Mouse (Mus musculus) megakaryocyte progenitor cell, adult 5-6 weeks (primary cell): ENCODE measurements around the gene Twf2. TPM values are rescaled to one million over a fixed set of nuclear protein-coding genes. Genes with fewer than 3 reads are reported as not detected.
A peak's percentile ranks its signal among the peaks of the same experiment; 100 is the strongest.

ENCODE experiments used
- ATAC-seq: replicated peaks from 2 replicates; pipeline ENCODE4 v1.8.0; 2016; ENCODE audit warnings: mild to moderate bottlenecking, moderate TSS enrichment, inconsistent platforms; ENCODE audit not compliant: poor library complexity
- total RNA-seq, 2 experiments: library from RNA; stranded (forward) in 1 of 2; stranded (reverse) in 1 of 2; fragments of 157-497, 149-512 nt in 1 of 2; fragments of 200-1000 nt in 1 of 2; gene quantifications; 2 replicates each; pipeline versions ENCODE4 v1.2.3 to v1.2.4; 2015 to 2017

Gene Twf2
- total RNA-seq, 2 experiments from 2014 or later: 45.1 to 80.6 TPM

DNA sequence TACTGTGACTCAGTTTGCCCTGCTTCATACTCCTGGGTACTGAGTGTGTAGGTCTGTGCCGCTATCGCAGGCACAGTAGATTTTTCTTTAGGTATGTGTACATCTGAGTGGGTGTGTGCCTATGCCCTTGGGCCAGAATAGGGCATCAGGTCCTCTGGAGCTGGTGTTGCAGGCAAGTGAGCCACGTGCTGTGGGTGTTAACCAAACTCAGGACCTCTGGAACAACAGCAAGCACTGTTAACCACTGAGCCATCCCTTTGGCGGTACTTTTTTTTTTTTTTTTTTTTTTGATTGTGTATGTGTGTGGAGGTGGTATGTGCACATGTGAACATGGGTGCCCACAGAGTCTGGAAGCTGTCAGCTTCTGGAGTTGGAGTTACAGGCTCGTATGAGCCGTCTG is 25.1 kb upstream of the Twf2 start:
- no peak for ATAC-seq

GRCm38 (mm10) chr9:106179454-106179853 is 23.5 kb upstream of the Twf2 start:
- ATAC-seq: no peak

GRCm38 (mm10) chr9:106179964-106180363 is 22.9 kb upstream of the Twf2 start:
- no peak for ATAC-seq

- no peak for ATAC-seq
Observed at GRCm38 (mm10) chr9:106182146-106182545, 20.8 kb upstream of the Twf2 start.

DNA sequence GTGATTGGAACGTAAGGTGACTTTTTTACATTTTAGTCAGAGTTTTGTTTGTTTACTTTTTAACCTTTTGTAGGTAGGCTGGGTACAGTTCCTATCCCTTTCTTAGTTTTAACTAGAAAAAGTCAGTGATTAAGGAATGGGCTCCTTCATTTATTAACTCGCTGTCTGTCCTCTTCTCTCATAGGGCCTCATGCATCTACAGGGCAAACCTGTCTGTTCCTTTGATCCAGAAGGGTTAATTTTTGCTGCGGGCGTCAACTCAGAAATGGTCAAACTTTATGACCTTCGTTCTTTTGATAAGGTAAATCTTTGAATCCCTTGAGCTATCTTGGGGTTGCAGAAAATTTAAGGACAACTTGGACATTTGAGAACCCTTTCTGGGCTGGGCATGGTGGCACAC is 18.9 kb upstream of the Twf2 start:
- no peak for ATAC-seq

GRCm38 (mm10) chr9:106191355-106191754 is 11.6 kb upstream of the Twf2 start:
- no peak for ATAC-seq

DNA sequence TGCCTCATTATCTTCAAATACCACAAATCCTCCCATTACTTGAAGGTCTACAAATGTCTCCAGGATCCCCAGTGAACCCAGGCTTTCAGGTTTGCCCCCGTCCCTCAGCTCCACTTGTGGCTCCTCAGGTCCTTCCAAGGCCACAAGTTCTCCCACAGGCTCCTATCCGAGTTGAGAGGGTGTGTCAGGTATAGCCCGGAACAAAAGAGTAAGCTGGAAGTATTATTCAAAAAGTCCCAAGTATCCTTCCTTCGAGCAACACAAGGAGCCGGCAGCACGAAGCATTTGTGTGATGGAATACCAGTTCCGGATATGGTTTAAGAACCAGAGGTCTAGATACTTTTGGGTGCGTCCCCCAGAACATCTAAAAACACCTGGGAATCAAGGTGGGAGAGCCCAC is 10.9 kb upstream of the Twf2 start:
- no peak for ATAC-seq

DNA sequence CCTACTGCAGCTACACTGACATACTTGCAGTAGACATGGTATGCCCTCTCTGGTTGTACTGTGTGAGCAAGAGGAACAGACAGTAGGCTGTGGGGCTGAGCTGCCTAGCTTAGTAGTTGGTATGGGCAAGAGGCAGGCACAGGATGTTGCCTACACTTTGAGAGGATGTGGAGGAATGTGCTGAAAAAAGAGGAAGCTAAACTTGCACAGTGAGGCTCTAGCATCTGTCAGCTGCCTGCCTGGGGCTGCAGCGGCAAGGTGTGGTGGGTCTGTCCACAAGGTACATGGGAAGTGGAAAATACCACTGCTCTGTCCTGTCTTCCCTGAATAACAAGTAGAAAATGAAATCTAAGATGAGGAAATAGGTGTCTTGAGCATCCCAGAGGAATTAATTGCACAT is 9.9 kb upstream of the Twf2 start:
- peak; percentile 90 for ATAC-seq

- no peak for ATAC-seq
Observed at GRCm38 (mm10) chr9:106193930-106194807, 8.7 kb upstream of the Twf2 start.

- ATAC-seq: no peak
Observed at GRCm38 (mm10) chr9:106195693-106196092, 7.2 kb upstream of the Twf2 start.

DNA sequence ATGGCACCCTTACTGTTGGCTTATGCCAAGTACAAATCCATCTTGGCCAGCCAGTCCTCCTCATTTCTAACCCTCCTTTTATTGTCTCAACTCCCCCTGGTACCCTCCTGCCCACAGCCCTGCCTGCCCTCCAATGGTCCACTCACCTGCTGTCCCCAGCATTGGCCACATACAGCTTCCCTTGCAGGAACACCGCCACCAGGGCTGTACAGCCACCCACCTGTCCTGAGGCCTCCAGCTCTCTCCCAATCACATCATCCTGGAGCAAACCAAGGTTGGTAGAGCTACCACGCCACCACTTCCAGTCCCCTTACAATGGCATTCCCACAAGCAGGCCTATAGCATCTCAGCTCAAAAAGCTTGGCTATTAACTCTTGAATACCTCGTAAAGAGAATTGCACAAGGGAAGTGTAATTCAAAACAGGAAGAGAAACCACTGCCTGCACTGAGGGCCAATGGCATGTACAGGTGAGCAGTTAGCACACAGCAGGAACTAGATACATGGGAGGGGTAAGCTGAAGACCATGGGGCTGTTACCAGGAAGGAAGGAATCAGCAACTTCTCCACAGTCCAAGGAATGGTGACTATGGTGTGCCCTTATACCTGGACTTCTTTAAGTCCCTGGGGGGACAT is 5.7 kb upstream of the Twf2 start:
- peak; percentile 21; the same call in 1 of the 2 replicates for ATAC-seq

DNA sequence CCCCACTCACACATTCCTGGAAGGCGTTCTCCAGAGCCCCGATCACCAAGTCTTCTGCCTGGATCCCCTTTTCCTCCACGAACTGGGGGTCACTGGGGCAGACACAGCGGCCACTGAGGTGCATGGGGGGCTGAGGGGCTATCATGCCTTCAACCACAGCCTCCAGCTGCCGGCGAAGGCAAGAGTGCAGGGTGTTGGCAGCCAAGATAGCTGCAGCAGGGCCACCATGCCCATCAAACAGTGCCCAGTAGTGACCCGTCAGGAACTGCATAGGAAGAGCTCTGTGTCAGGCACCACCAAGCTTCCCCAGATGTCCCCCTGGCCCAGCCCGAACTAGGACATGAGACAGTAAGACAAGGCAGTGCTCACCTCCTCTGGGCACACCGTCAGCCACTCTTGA is 5.2 kb upstream of the Twf2 start:
- ATAC-seq: no peak

DNA sequence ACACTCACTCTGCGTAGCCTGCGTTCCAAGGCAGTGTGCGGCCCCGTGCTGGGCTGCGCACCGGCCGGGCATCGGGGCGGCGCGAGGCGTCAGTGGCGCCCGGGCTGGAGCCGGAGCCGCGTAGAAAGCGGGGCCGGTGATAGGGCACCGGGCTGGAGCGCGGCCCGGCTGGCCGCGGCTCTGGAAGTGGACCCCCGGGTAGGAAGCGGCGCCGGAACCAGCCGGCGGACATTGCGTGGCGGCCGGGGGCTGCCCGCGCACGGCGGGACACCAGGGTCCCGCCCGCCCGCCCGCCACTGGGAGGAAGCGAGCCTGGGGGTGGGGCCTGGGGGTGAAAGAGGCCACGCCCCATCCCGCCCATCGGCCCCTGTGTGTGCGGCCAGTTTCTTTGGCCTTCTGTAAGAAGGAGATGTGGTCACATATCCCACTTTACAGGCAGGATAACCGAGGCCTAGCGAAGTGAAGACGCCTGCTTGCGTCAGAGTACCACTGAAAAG is 3.9 kb upstream of the Twf2 start:
- peak; percentile 40 for ATAC-seq

GRCm38 (mm10) chr9:106199535-106200272 is 3.2 kb upstream of the Twf2 start, which contains the start of gene Ppm1m:
TSS of gene Ppm1m (minus strand) at chr9:106199746.
- ATAC-seq: peak; percentile 21

- ATAC-seq: no peak
Observed at GRCm38 (mm10) chr9:106201895-106202294, 1.0 kb upstream of the Twf2 start.

DNA sequence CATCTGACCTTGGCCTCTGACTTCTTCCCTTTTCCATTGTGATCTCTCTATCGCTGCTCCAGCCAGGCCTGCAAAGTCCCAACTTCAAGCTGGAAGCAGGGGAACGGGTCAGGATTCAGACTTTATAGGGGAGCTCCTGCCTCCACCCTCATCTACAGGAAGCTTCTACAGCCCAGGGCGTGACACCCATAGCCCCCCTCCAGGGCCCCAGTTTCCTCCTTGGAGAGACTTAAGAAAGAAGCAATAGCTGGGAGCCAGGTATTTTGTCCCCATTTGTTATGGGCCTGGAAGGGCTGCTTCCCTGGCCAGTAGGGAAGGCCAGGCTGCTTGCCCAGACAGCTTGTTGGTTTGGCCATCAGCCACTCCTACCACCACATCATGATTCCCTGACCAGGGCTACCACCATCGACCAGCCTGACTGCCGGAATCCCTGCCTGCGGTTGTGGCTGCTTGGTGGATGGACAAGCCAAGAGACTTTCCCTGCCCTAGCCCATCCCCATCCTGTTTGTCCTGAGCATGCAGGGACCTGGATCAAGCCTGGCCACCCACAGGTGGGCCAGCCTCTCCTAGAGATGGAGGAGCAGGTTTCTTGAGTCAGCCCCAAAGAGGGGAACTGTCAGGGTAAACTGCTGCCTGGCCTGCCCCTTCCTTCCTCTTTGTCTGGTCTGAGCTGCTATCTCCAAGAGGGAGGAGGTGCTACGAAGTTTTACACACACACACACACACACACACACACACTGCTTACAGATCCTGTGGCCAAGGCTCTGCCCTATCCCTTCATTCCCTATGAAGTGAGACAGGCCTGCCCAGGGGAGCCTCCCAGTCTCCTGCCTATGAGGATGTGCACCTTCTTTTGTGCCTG is 1.3 kb downstream of the Twf2 start:
- peak; percentile 38 for ATAC-seq

GRCm38 (mm10) chr9:106205713-106206290 is 2.9 kb downstream of the Twf2 start:
- no peak for ATAC-seq

DNA sequence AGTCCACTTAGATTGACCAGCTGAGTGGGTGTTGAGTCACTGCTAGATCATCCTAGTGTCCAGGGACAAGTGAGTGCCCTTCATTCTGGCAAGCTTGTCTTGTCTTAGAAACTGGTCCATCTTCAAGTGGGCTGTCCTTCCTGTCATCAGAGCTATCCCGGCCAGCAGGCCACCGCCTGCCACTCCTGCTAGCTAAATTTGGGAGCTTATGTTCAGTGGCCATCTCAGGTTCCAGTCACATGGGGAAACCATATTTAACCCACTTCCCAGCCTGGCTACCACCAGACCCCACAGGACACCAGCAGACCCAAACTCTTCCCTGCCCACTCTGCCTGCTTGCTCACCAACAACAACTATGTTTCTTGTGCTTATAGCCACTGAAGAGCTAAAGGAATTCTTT is 3.6 kb downstream of the Twf2 start:
- ATAC-seq: no peak

- no peak for ATAC-seq
Observed at GRCm38 (mm10) chr9:106208181-106208580, 5.3 kb downstream of the Twf2 start.

GRCm38 (mm10) chr9:106209954-106210353 is 7.0 kb downstream of the Twf2 start:
- ATAC-seq: no peak
